Mouse (Mus musculus) CH12F3 (cell line): ENCODE measurements around the gene Ltbr.

Source experiments
- in situ Hi-C: fragments of 300-500 bp; cut with MboI; formaldehyde crosslinking; loops from 2 replicates; pipeline ENCODE4 v1.14.3; 2020; ENCODE audit warnings: low sequenced_read_pairs

Gene Ltbr

DNA sequence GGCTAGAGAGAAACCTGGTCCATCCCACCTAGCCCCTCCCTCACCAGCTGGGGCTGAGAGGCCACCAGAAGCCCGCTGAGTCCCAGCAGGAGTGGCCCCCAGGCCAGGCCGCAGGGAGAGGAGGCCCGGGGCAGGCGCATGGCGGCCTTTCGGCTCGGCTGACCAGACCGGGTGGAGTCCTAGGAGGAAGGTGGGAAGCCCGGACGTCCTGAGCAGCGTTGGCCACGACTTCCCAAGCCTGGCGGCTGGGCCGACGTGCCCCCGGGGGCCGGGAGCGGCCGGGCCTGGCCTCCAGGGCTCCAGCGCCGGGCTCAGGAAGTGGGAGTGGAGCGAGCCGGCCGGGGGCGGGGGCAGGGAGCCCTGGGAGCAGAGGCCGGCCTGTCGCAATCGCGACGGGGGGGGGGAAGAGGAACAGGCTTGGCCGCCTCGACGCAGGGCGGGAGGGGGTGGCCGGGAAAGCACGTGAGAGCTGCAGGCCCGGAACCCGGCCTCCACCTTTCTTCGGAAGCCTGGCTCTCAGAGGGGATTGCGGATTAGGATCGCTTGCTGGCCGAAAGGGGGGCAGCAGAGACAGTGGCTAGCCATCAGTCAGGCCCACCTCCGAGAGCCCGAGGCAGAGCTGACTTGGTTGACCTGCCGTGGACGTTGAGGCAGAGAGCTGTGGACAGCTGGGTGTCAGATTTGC, at the start of gene Ltbr:
Gene Ltbr, minus strand, starts transcription at position 340 of the 685 bp plus-strand sequence.
- in situ Hi-C loops, result no loop called here

- in situ Hi-C loops, result no loop called here
These were observed 49.3 kb upstream of the Ltbr start for GRCm38 (mm10) chr6:125363021-125363420.

GRCm38 (mm10) chr6:125361467-125362291, 48.0 kb upstream of the Ltbr start:
- in situ Hi-C loops, result no loop called here

GRCm38 (mm10) chr6:125360846-125361245, 47.2 kb upstream of the Ltbr start:
- in situ Hi-C loops, result no loop called here

DNA sequence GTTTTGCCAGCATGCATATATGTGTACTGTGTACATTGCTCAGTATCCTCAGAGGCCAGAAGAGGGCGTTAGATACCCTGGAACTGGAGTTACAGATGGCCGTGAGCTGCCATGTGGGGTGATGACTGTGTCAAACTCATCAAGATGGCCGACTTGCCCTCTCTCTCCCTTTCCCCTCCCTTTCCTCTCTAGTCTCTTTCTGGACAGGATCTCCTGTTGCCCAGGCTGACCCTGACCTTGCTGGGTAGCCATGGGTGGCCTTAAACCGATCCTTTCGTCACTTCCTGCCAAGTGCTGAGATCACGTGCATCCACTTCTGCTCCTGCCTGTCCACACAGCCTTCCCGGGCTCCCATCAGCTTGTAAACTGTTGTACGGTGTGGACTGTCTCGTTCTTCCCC, 46.3 kb upstream of the Ltbr start:
- in situ Hi-C loops, result no loop called here

- in situ Hi-C loops, result no loop called here
These were observed 43.6 kb upstream of the Ltbr start for GRCm38 (mm10) chr6:125357334-125357733.

GRCm38 (mm10) chr6:125356264-125356663, 42.6 kb upstream of the Ltbr start:
- in situ Hi-C loops, result no loop called here

DNA sequence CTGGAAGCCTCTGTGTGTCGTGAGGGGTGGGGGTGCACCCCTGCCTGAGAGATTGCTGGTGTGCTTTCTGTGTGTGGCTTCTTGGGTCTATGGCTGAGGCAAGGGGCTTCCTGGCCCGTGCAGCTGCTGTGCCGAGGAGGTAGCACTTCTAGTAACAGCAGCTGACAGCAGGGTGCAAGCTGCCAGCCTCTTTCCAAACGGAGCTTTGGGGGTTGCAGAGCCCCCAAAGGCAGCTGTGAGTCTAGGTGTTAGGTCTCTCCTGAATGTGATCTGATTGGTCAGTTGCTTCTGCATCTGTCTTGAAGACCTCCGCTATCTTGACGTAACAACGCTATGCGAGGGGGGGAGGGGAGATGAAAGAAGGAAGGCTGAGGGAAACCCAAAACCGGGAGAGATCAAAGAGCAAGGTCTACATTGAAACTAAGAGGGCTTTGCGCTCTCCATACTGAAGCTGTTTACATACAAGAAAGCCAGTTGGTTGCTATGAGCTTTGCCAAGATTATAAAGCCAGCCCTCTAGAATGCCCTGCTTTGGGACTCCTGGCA, 41.6 kb upstream of the Ltbr start:
- in situ Hi-C loops, result no loop called here

DNA sequence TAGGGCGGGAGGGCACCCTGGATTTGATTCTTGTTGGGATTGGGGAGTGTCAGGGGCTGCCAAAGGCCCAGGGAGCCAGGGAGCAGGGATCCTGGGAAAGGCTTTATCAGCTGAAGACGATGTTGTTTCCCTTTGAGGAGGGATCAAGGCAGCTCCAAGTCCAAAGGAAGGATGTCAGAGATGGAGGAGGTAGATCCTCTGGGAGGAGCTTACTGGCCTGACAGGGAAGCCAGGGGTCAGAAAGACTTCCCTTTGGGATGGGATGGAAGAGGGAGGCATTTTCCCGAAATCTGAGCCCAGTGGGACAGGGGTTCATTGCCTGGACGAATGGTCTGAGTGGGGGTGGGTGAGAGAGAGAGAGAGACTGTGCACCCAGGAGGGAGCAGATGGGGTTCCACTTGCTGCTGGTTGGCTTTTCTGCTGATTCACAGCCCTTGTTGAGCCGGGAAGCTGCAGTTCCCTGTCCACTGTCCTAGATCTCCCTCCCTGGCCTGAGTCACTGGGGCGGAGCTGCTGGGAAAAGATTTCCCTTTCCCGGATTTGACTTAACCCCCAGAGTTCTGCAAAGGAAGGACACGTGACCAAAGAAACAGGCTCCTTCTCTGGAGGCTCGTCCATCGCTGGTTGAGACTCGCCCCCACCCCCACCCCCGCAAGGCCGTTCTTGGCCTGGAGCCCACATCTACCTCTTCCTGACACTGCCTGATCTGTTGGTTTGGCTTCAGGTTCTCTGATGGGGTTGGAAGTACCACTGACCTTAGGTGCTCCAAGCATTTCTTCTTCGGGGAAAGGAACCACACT, 40.9 kb upstream of the Ltbr start:
- in situ Hi-C loops, result no loop called here

DNA sequence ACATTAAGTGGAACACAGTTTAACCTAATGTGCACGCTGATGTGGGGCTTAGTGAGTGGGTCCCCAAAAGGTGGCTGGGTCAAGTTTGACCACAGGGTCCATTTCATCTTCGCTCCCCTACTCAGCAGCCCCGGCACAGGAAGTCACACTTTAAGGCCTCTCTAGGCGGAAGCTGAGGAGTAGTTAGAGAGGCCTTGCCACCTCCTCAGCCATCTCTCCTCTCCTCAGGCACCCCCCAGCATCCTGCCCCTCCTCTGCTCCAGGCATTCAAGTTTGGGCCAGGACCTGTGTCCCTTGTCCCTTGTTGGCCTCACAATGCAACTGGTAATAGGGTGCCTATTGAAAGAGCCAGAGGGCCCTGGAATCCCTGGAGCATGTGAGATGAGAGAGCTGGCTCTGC, 40.0 kb upstream of the Ltbr start:
- in situ Hi-C loops, result no loop called here

GRCm38 (mm10) chr6:125353221-125353620, 39.5 kb upstream of the Ltbr start:
- in situ Hi-C loops, result no loop called here

GRCm38 (mm10) chr6:125352811-125353210, 39.1 kb upstream of the Ltbr start:
- in situ Hi-C loops, result no loop called here

GRCm38 (mm10) chr6:125352046-125352384, 38.3 kb upstream of the Ltbr start:
- in situ Hi-C loops, result no loop called here

DNA sequence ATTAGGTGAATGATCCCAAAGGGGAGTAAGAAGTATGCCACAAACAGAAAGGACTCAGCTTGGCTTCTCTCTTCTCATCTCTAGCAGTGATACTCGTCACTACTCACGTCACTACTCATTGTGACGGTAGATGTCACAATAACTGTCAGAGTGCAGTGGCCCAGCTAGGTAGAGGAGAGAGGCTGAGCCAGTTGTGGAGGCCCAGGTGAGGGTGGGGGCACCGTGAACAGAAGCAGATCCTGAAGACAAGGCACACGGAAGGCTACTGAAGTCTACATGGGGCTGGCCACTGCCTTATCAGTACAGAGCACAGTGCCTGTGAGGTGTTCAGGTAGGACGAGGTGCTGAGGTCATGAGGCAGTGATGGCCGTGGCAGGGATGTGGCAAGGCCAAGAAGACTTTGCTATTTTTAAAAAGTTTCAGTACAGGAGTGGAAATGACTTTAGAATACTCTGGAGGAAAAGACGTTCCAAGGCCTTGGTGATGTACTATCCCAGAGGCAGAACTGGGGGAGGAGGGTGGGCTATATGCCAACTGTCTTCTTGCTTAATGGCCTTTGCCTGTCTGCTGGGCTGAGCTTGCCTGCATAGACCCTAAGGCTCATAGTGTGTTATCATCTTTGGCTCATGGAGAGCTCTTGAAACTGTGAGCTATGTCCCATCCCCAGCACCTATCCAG, 37.8 kb upstream of the Ltbr start:
- in situ Hi-C loops, result no loop called here

- in situ Hi-C loops, result no loop called here
These were observed 37.3 kb upstream of the Ltbr start for GRCm38 (mm10) chr6:125350995-125351324.

GRCm38 (mm10) chr6:125350231-125350994, 36.7 kb upstream of the Ltbr start:
- in situ Hi-C loops, result no loop called here

DNA sequence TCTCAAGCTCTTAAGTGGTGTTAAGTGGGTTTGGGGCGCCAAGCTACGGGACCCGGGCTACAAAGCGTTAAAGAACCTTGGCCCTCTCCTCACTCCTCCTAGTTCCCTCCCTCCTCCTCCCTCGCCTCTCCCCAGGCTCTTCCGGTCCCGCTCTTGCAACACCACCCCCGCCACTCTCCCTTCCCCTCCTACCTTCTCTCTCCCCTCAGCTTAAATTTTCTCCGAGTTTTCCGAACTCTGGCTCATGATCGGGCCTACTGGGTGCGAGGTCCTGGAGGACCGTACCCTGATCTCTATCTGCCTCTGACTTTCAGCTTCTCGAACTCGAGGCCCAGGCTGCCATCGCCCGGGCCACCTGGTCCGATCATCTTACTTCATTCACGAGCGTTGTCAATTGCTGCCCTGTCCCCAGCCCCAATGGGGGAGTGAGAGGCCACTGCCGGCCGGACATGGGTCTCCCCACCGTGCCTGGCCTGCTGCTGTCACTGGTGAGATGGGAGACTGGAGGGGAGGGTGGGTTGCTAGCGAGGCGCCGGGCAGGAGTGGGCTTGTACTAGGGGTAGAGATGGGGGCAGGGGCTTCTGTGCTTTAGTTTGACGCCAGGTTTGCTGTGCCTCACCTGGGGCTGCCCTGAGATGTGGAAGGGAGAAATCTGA, 36.0 kb upstream of the Ltbr start:
- in situ Hi-C loops, result no loop called here

- in situ Hi-C loops, result no loop called here
These were observed 35.3 kb upstream of the Ltbr start, which contains the start of gene Tnfrsf1a for GRCm38 (mm10) chr6:125348721-125349574. Gene Tnfrsf1a (plus strand): TSS chr6:125349362.

GRCm38 (mm10) chr6:125346029-125346428, 32.3 kb upstream of the Ltbr start:
- in situ Hi-C loops, result no loop called here
